Mouse (Mus musculus): ENCODE results near the gene Col23a1. TPM values are rescaled to one million over a fixed set of nuclear protein-coding genes. Genes with fewer than 3 reads are reported as not detected.
A peak's percentile ranks its signal among the peaks of the same experiment; 100 is the strongest.

The Col23a1 gene
- total RNA-seq, 2 experiments from 2014 or later: 11.1 to 11.3 TPM

DNA sequence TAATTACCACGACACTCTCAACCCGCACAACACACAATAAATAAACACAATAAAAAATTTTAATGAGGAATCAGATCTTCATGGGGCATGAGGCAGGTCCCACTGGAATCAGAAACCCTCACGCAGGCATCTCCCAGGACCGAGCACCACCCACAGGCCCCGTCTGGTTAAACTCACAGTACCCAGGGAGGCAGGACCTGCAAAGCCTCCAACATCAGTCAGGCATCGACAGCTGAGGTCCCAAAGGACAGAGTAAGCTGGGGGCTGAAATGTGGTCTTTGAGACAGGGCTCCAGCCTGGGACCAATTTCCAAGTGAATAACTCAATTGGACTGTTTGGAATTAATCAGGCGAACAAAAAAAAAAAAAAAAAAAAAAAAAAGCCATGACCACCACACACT lies 248.7 kb downstream of the Col23a1 start:
- H3K4me3 ChIP-seq: no peak overlapping the region
- no peak for TF ChIP-seq CTCF (IDR thresholded peaks at IDR 0.05)
- no peak for DNase-seq (ENCODE audit: extremely low spot score in 1 of 2, low spot score in 2 of 2)
- intact Hi-C loops (cut with DNase I): loop anchor here (5.0 to 10.0 kb wide), 3 partner anchors 44 to 596 kb away; partner anchors contain the start of genes 4933414I15Rik, Phykpl and Zfp354a
- no peak overlapping the region for H3K27ac ChIP-seq

DNA sequence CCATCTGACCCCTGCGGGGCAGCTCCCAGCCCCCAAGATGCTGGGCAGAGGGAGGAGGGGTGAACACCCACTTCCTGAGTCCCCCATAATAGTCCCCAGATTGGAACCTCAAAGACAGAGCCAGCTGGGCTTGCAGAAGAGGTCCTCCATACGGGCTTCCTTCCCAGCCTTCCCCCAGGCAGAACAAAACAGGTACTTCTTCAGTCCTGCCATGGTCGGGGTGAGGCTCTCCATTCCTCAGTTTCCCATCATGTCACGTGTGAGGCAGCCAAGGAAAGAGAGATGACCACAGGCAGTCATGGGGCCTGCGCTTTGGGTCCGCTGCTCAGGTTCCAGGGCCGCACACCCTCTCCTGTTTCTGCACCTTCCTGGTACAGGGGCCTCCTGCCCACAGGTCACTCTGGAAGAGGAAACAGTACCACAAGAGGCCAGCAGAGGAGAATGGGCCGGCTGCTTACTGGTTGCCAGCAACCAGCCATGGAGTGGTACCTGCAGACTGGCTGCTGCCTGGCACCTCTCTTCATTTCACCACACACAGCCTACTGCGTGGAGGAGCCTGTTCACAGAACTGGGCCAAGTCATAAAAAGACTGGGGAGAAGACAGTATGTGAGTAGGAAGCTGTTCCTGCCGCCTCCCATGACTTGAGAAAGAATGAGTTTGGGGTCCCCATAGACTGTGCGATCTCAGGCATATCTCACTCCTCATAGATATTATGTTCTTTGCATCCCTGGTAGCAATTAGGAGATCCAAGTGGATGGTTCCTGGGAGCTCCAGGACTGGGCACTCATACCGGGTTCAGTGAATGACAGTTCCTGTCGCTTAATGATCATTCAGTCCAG lies 249.4 kb downstream of the Col23a1 start:
- no peak for TF ChIP-seq CTCF (IDR thresholded peaks at IDR 0.05)
- no peak for DNase-seq (ENCODE audit: extremely low spot score in 1 of 2, low spot score in 2 of 2)
- intact Hi-C loops (cut with DNase I): loop anchor here (1.0 to 10.0 kb wide), 4 partner anchors 43 to 597 kb away; partner anchors contain the start of genes 4933414I15Rik, Col23a1, Phykpl and Zfp354a

DNA sequence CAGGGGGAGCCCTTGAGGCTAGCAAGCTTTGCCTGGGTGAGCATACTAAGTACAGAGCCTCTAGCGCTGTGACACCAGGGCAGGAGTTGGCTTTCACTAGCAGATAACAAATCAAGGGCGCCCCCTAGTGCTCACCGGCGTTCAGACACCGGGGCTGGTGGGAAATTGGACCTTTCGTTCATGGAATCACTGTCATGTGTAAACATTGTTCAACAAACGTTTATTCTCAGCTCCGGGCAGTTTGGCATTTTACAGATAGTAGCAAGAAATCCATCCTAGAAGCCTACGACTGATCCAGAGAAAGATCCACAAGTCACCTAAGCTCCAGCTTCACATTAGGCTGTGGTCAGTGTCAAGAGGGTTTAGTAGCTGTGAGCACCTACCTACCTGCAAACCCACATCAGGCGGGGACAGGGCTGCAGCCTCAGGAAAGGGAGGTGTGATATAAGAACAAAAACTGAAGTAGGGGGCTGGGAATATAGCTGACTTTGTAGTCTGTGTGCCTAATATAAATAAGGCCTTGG lies 250.1 kb downstream of the Col23a1 start:
- no peak overlapping the region for H3K4me3 ChIP-seq
- no peak overlapping the region for H3K27ac ChIP-seq
- DNase-seq (ENCODE audit: extremely low spot score in 1 of 2, low spot score in 2 of 2): peak; percentile 90 to 94
- TF ChIP-seq CTCF (IDR thresholded peaks at IDR 0.05): peak; percentile 96
- intact Hi-C loops (cut with DNase I): loop anchor here (1.0 to 10.0 kb wide), 4 partner anchors 42 to 598 kb away; partner anchors contain the start of genes 4933414I15Rik, Col23a1, Phykpl and Zfp354a

More for the DNA sequence above, 249.4 kb downstream of the Col23a1 start:
- H3K4me3 ChIP-seq: no peak overlapping the region
- H3K27ac ChIP-seq: no peak overlapping the region

DNA sequence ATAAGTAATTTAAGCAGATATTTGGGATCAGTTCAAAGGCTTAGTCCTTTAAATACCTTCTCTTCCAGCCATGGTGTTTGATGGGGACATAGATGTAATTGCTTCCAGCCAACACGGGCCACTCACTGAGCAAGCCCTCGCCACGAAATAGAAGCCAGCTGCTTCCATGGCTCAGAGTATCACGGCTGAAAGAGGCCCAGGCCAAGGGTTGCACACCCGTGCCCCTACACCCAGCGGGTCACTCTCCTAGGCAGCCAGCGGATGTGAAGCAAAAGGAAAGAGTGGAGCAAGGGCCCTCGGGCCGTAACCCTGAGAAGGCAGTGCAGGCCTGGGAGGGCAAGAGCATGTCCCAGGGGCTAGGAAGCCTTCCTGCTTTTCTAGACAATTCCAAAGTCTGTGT lies 252.7 kb downstream of the Col23a1 start:
- Histone ChIP-seq H3K27ac (no peak overlapping the region), H3K4me3 (no peak overlapping the region)
- intact Hi-C loops (cut with DNase I): no loop called here
- no peak for DNase-seq (ENCODE audit: extremely low spot score in 1 of 2, low spot score in 2 of 2)
- TF ChIP-seq CTCF (IDR thresholded peaks at IDR 0.05): no peak

DNA sequence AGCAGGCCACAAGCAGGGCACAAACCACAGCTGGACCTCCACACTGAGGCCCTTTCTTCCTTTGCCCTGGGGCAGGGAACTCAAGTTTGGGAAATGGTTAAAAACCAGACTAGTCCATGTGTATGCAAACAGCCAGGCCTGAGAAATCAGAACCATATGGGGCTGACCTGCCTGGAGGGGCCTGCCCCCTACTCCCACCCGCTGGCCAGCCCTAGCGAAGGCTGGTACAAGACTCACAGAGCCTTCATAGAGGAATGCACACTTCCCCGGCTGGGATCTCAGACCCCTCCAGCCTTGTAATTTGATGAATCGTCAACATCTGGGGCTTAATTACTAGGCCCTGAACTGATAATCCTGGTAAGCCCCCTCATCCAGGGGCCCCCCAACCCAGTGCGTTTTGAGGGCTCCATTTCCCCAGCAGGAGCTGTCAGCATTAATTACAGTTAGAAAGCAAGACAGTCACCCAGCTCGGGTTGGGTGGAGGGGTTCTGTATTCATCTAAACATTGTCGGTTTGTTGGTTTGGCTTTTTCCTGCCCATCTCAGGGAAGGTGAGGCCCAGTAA lies 253.8 kb downstream of the Col23a1 start:
- Histone ChIP-seq H3K4me3 (no peak overlapping the region), H3K27ac (no peak overlapping the region)
- TF ChIP-seq CTCF (IDR thresholded peaks at IDR 0.05): no peak
- DNase-seq (ENCODE audit: extremely low spot score in 1 of 2, low spot score in 2 of 2): no peak
- intact Hi-C loops (cut with DNase I): no loop called here

DNA sequence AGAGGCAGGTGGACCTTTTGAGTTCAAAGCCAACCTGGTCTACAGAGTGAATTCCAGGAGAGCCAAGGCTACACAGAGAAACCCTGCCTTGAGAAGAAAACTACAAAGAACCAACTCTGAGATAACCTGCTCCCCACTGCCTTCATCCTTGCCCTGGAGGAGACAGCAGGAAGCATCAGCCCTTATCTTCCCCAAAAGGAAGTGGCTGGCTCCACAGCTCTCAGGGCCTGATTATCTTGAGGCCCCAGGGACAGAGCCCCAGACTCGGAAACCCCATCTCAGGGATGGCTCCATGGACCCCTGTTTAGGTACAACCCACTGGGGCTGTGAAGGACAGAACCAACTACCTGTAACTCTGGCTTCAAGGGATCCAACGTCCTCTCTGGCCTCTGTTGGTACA lies 254.7 kb downstream of the Col23a1 start:
- TF ChIP-seq CTCF (IDR thresholded peaks at IDR 0.05): no peak
- Histone ChIP-seq H3K4me3 (no peak overlapping the region), H3K27ac (no peak overlapping the region)
- DNase-seq (ENCODE audit: extremely low spot score in 1 of 2, low spot score in 2 of 2): no peak
- intact Hi-C loops (cut with DNase I): no loop called here

DNA sequence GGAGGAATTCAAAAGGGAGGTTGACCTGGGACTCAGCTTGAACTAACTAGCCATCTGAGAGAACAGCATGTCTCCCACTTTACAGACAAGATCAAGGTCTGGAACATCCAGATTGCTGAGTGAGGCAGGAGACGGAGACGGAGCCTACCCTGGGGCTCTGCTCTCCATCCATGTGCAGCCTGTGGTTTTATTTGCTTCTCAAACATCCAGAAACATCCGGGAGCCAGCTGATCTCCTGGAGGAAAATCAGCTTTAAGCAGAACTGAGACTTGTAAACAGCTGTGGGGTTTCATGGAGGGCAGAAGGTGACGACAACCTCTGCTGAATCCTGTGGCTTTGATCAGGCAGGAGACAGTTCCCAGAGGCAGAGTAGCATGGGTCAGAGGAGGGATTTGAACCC lies 256.1 kb downstream of the Col23a1 start:
- H3K27ac ChIP-seq: no peak overlapping the region
- no peak overlapping the region for H3K4me3 ChIP-seq
- intact Hi-C loops (cut with DNase I): no loop called here
- DNase-seq (ENCODE audit: extremely low spot score in 1 of 2, low spot score in 2 of 2): no peak
- TF ChIP-seq CTCF (IDR thresholded peaks at IDR 0.05): no peak

DNA sequence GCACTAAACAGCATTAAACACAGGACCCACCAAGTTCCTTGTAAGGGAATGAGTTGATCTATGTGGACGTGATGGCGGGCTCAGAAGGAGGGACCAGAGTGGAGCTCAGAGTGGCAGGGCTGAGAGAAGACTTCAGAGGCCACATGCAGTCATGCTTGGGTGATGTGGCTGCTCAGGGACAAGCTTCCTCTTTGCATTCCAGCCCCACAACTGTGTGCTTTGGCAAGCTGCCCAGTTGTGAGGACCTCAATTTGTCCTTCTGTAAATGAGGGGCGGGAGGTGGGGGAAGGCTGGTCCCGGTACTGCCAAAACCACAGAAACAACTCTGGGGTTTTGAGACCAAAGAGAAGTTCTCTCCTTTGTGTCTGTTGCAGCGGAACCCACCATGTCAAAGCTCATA lies 261.5 kb downstream of the Col23a1 start:
- Histone ChIP-seq H3K4me3 (no peak overlapping the region), H3K27ac (no peak overlapping the region)
- intact Hi-C loops (cut with DNase I): no loop called here
- no peak for TF ChIP-seq CTCF (IDR thresholded peaks at IDR 0.05)
- no peak for DNase-seq (ENCODE audit: extremely low spot score in 1 of 2, low spot score in 2 of 2)

DNA sequence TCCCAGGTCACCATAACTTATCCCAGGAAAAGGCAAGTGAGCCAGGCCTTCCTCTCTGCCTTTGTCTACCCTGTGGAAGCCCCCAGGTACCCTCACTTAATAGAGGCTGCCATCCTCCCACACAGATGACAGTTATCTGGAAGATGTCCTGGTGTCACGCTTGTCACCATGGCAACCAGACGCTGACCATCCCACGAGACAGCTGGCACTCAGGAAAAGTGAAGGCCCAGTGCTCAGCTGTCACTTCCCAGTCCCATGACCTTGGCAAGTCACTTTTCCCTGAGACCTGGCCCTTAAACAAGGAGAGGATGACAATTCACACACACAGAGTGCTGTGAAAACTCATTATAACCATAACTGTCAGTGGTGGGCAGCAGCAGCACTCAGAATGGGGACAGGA lies 262.4 kb downstream of the Col23a1 start:
- no peak for TF ChIP-seq CTCF (IDR thresholded peaks at IDR 0.05)
- Histone ChIP-seq H3K4me3 (no peak overlapping the region), H3K27ac (no peak overlapping the region)
- DNase-seq (ENCODE audit: extremely low spot score in 1 of 2, low spot score in 2 of 2): no peak
- intact Hi-C loops (cut with DNase I): no loop called here

DNA sequence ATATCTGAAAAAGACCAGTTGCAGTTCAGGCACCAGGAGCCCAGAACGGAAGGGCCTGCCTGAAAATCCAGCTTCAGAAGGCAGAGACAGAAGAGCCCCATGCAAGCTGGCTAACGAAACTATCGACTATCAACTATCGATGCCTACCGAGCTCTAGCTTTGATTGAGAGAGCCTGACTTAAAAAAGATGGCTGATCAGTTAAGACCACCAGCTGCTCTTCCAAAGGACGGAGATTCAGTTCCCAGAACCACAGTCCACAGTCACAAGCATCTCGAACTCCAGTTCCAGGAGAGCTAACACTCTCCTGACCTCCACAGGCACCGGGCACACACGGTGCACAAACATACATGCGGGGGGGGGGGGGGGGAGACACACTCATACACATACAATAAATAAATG lies 264.9 kb downstream of the Col23a1 start:
- Histone ChIP-seq H3K27ac (no peak overlapping the region), H3K4me3 (no peak overlapping the region)
- intact Hi-C loops (cut with DNase I): no loop called here
- DNase-seq (ENCODE audit: extremely low spot score in 1 of 2, low spot score in 2 of 2): no peak
- TF ChIP-seq CTCF (IDR thresholded peaks at IDR 0.05): no peak

DNA sequence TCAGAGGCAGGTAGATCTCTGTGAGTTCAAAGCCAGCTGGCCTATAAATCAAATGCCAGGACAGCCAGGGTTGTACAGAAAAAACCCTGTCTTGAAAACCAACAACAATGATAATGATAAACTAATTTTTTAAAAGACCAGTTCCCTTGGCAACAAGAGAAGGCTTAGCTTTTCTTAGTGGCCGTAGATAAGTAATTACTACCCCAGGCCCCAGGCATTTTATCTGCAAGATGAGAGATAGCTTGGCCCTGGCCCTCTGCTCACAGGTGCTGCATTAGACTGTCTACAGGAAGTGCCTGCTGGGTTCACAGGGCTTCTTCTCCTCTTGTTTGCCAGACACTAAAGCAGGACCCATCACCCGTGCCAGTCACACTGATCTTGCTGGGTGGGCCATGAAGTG lies 265.3 kb downstream of the Col23a1 start:
- intact Hi-C loops (cut with DNase I): no loop called here
- DNase-seq (ENCODE audit: extremely low spot score in 1 of 2, low spot score in 2 of 2): no peak
- no peak overlapping the region for H3K4me3 ChIP-seq
- no peak overlapping the region for H3K27ac ChIP-seq
- no peak for TF ChIP-seq CTCF (IDR thresholded peaks at IDR 0.05)

DNA sequence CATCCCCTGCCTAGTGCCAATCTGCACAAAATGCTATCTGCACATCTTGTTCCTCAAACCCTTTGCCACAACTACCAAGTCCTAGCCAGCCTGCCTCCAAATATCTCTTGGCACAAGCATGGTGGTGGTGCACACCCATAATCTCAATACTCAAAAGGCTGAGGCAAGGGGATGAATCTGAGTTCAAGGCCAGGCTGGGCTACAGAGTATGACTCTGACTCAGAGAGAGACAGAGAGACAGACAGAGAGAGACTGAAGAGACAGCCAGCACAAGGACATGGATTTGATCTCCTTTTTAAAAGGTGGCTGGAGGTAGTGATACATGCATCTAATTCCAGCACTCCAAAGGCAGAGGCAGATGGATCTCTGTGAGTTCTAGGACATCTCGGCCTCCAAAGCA lies 273.6 kb downstream of the Col23a1 start:
- H3K4me3 ChIP-seq: no peak overlapping the region
- intact Hi-C loops (cut with DNase I): no loop called here
- TF ChIP-seq CTCF (IDR thresholded peaks at IDR 0.05): no peak
- H3K27ac ChIP-seq: no peak overlapping the region
- DNase-seq (ENCODE audit: extremely low spot score in 1 of 2, low spot score in 2 of 2): no peak

Measured in left cerebral cortex, adult 2 months (tissue).